Comparison of ENCODE assay signal across 29 mouse cellular contexts in genomic region chr9:114413866-114414265, GRCm38 (mm10). TPM values are rescaled to one million over a fixed set of nuclear protein-coding genes. Genes with fewer than 3 reads are reported as not detected.
DNase-seq lines count a peak whose midpoint lies in the region; ATAC-seq and TF ChIP-seq lines count a peak whose summit lies in the region.
"Had no signal": no experiment of that assay in that cellular context is flagged by ENCODE, and none has a peak within 500 bp of the region (broad histone marks: within the 10 kb centered on the region; RNA-seq: fewer than 3 reads in every experiment).

No protein-coding gene starts in this region.

- ATAC-seq in kidney, embryonic 16.5 days (ENCODE audit: low FRiP score, low TSS enrichment), result no peak
- no peak for ATAC-seq in forebrain, embryonic 11.5 days (replicated peaks; ENCODE audit: low FRiP score)
- ATAC-seq: activated CD4-positive, CD25-positive, alpha-beta regulatory T cell, adult 4 months; forebrain, embryonic 14.5 days; liver, embryonic 12.5 days; liver, postnatal 0 days; midbrain, embryonic 16.5 days had no signal

- peaks cover 25% of the 10 kb centered on the region for H3K4me1 ChIP-seq in kidney, adult 2 months (ENCODE audit: control insufficient read depth, insufficient read depth, low read length)
- H3K4me1 ChIP-seq in kidney, embryonic 16.5 days (ENCODE audit: insufficient read depth, low read length), result peaks cover 7% of the 10 kb centered on the region; the same call in 1 of the 2 replicates
- H3K4me1 ChIP-seq in E14TG2a.4 (replicated peaks; ENCODE audit: low read depth, low read length), result no peaks in the 10 kb centered on the region
- no peaks in the 10 kb centered on the region for H3K4me1 ChIP-seq in forebrain, embryonic 11.5 days (replicated peaks; ENCODE audit: control insufficient read depth, insufficient read depth, low read length)
- H3K4me1 ChIP-seq in hindbrain, embryonic 10.5 days (replicated peaks), result no peaks in the 10 kb centered on the region
- H3K4me1 ChIP-seq: hindbrain, embryonic 13.5 days; stomach, embryonic 15.5 days had no signal

- no peaks in the 10 kb centered on the region for H3K36me3 ChIP-seq in kidney, adult 2 months (ENCODE audit: control insufficient read depth, insufficient read depth, low read length)
- peaks cover 28% of the 10 kb centered on the region for H3K36me3 ChIP-seq in kidney, embryonic 16.5 days (ENCODE audit: insufficient read depth, low read length)
- peaks cover 91% of the 10 kb centered on the region for H3K36me3 ChIP-seq in E14TG2a.4 (ENCODE audit: insufficient read depth, low read length)
- H3K36me3 ChIP-seq in forebrain, embryonic 11.5 days (ENCODE audit: control insufficient read depth, insufficient read depth, low read length), result no peaks in the 10 kb centered on the region; the same call in 1 of the 2 replicates
- peaks cover 36% of the 10 kb centered on the region for H3K36me3 ChIP-seq in hindbrain, embryonic 10.5 days

- WGBS in kidney, adult 2 months, result 62% methylated on average over 12 of the region's 12 CpGs
- WGBS in kidney, embryonic 16.5 days, result 86% methylated on average over 12 of the region's 12 CpGs
- 89% methylated on average over 12 of the region's 12 CpGs for WGBS in forebrain, embryonic 11.5 days
- WGBS in hindbrain, embryonic 10.5 days, result 87% methylated on average over 12 of the region's 12 CpGs

- DNase-seq in kidney, adult 2 months, result peak; percentile 83
- DNase-seq in lung, postnatal 36 days, result peak; percentile 41
- no peak for DNase-seq in lung, postnatal 4 days
- DNase-seq in kidney, adult 9 months, result peak; percentile 74
- no peak for DNase-seq in forebrain, embryonic 11.5 days (ENCODE audit: low spot score)
- no peak for DNase-seq in hindbrain, embryonic 10.5 days (ENCODE audit: low spot score)
- DNase-seq: adrenal gland, adult 2 months; adrenal gland, postnatal 36 days; B cell, adult 2 months; cerebellum, adult 18-20 months; cerebellum, postnatal 10 days; gastrocnemius, postnatal 25 days; heart, adult 11 months; heart, postnatal 36 days; left cerebral cortex, postnatal 4 days; liver, postnatal 0 days; right cerebral cortex, postnatal 25 days had no signal

- H3K27ac ChIP-seq in kidney, adult 2 months (ENCODE audit: insufficient read depth, low read depth, low read length), result 0 out of 2 replicates have a peak overlapping the region, but pooled peaks have one; percentile 8
- no peak overlapping the region for H3K27ac ChIP-seq in kidney, embryonic 16.5 days (ENCODE audit: low read length)
- H3K27ac ChIP-seq in forebrain, embryonic 11.5 days (ENCODE audit: low read depth, low read length), result no peak overlapping the region
- H3K27ac ChIP-seq in hindbrain, embryonic 10.5 days, result no peak overlapping the region
- H3K27ac ChIP-seq: heart, embryonic 10.5 days; heart, embryonic 15.5 days; hindbrain, embryonic 13.5 days; kidney, postnatal 0 days; liver, embryonic 12.5 days; stomach, embryonic 15.5 days had no signal

- H3K9me3 ChIP-seq in kidney, embryonic 16.5 days (ENCODE audit: low read length), result no peaks in the 10 kb centered on the region
- H3K9me3 ChIP-seq in E14TG2a.4 (ENCODE audit: low read length), result peaks cover 100% of the 10 kb centered on the region
- no peaks in the 10 kb centered on the region for H3K9me3 ChIP-seq in forebrain, embryonic 11.5 days (ENCODE audit: control insufficient read depth, low read length)
- H3K9me3 ChIP-seq in hindbrain, embryonic 10.5 days, result peaks cover 11% of the 10 kb centered on the region
- H3K9me3 ChIP-seq: heart, embryonic 15.5 days; hindbrain, embryonic 13.5 days; stomach, embryonic 15.5 days had no signal

- H3K9ac ChIP-seq in kidney, embryonic 16.5 days (replicated peaks; ENCODE audit: low read length), result no peak overlapping the region
- no peak overlapping the region for H3K9ac ChIP-seq in forebrain, embryonic 11.5 days (ENCODE audit: low read length)
- H3K9ac ChIP-seq: heart, embryonic 15.5 days; hindbrain, embryonic 13.5 days; liver, embryonic 12.5 days; liver, postnatal 0 days; stomach, embryonic 15.5 days had no signal

- H3K4me2 ChIP-seq in kidney, embryonic 16.5 days (replicated peaks; ENCODE audit: low read depth, low read length), result no peak overlapping the region
- no peak overlapping the region for H3K4me2 ChIP-seq in forebrain, embryonic 11.5 days (ENCODE audit: low read depth, low read length, severe bottlenecking)
- H3K4me2 ChIP-seq: heart, embryonic 15.5 days; hindbrain, embryonic 13.5 days; liver, embryonic 12.5 days; midbrain, embryonic 11.5 days; stomach, embryonic 15.5 days had no signal

- no peak for TF ChIP-seq CTCF in kidney, adult 2 months (conservative IDR thresholded peaks at IDR 0.05; ENCODE audit: insufficient read depth, insufficient read length, low read depth, low read length)
- no peak for TF ChIP-seq CTCF in E14TG2a.4 (conservative IDR thresholded peaks at IDR 0.05; ENCODE audit: low read length)

- no peak overlapping the region for H3K4me3 ChIP-seq in kidney, adult 2 months (ENCODE audit: insufficient read depth, low read depth, low read length)
- no peak overlapping the region for H3K4me3 ChIP-seq in kidney, embryonic 16.5 days (ENCODE audit: low read length)
- H3K4me3 ChIP-seq in E14TG2a.4 (replicated peaks; ENCODE audit: low read length), result 0 out of 2 replicates have a peak overlapping the region, but pooled peaks have one; percentile 8
- no peak overlapping the region for H3K4me3 ChIP-seq in forebrain, embryonic 11.5 days (ENCODE audit: low read depth, low read length)
- H3K4me3 ChIP-seq in hindbrain, embryonic 10.5 days, result no peak overlapping the region
- H3K4me3 ChIP-seq: heart, embryonic 10.5 days; heart, embryonic 15.5 days; hindbrain, embryonic 13.5 days; liver, embryonic 12.5 days; stomach, embryonic 15.5 days had no signal

- H3K27me3 ChIP-seq in kidney, adult 2 months (replicated peaks; ENCODE audit: control insufficient read depth, insufficient read depth, low read length), result no peaks in the 10 kb centered on the region
- H3K27me3 ChIP-seq in kidney, embryonic 16.5 days (ENCODE audit: insufficient read depth, low read length), result no peaks in the 10 kb centered on the region
- H3K27me3 ChIP-seq in E14TG2a.4 (ENCODE audit: insufficient read depth, low read length), result no peaks in the 10 kb centered on the region
- H3K27me3 ChIP-seq in forebrain, embryonic 11.5 days (ENCODE audit: control insufficient read depth, insufficient read depth, low read length), result no peaks in the 10 kb centered on the region
- H3K27me3 ChIP-seq in hindbrain, embryonic 10.5 days (ENCODE audit: insufficient read depth, poor library complexity, severe bottlenecking), result no peaks in the 10 kb centered on the region
- H3K27me3 ChIP-seq: heart, embryonic 15.5 days; hindbrain, embryonic 13.5 days; liver, embryonic 12.5 days; stomach, embryonic 15.5 days had no signal

- TF ChIP-seq POLR2A in kidney, adult 2 months (IDR thresholded peaks at IDR 0.05; ENCODE audit: low read depth, low read length), result no peak

RNA-seq across cellular contexts. Expression of gene Tmppe, which starts 13.0 kb away (rescaled TPM):
- 11.4 and 15.7 TPM in 2 replicates for polyA plus RNA-seq in kidney, adult 2 months (2012; rRNA removed)
- polyA plus RNA-seq in kidney, embryonic 16.5 days (2015; fragmentation: Nextera tagmentation; extraction: Ambion mirVana), result 15.3 and 15.9 TPM in 2 replicates
- 5.3 and 6.4 TPM in 2 replicates for polyA plus RNA-seq in forebrain, embryonic 11.5 days (2014; fragmentation: Nextera tagmentation; extraction: Ambion mirVana)
- polyA plus RNA-seq in hindbrain, embryonic 10.5 days (2016; fragmentation: Nextera tagmentation; extraction: Ambion mirVana), result 9.9 and 12.3 TPM in 2 replicates

RNA-seq across cellular contexts. Expression of gene Glb1, which starts 13.0 kb away (rescaled TPM):
- 144 and 165 TPM in 2 replicates for polyA plus RNA-seq in kidney, adult 2 months (2012; rRNA removed)
- polyA plus RNA-seq in kidney, embryonic 16.5 days (2015; fragmentation: Nextera tagmentation; extraction: Ambion mirVana), result 77.6 and 81.0 TPM in 2 replicates
- polyA plus RNA-seq in forebrain, embryonic 11.5 days (2014; fragmentation: Nextera tagmentation; extraction: Ambion mirVana), result 20.3 and 21.6 TPM in 2 replicates
- polyA plus RNA-seq in hindbrain, embryonic 10.5 days (2016; fragmentation: Nextera tagmentation; extraction: Ambion mirVana), result 22.4 and 23.1 TPM in 2 replicates

RNA-seq across cellular contexts. Expression of gene Crtap, which starts 23.4 kb away (rescaled TPM):
- 86.3 and 98.7 TPM in 2 replicates for polyA plus RNA-seq in kidney, adult 2 months (2012; rRNA removed)
- polyA plus RNA-seq in kidney, embryonic 16.5 days (2015; fragmentation: Nextera tagmentation; extraction: Ambion mirVana), result 139 and 148 TPM in 2 replicates
- polyA plus RNA-seq in forebrain, embryonic 11.5 days (2014; fragmentation: Nextera tagmentation; extraction: Ambion mirVana), result 35.6 and 44.4 TPM in 2 replicates
- 42.3 and 52.1 TPM in 2 replicates for polyA plus RNA-seq in hindbrain, embryonic 10.5 days (2016; fragmentation: Nextera tagmentation; extraction: Ambion mirVana)

Comparison
In these comparisons a context has a peak if more than half of its experiments do, and no peak if none do; other contexts are left out.
1. DNase-seq: peak in kidney, adult 2 months (single experiment), lung, postnatal 36 days (single experiment) and kidney, adult 9 months (single experiment); none in lung, postnatal 4 days (0 of 2), forebrain, embryonic 11.5 days (single experiment) and hindbrain, embryonic 10.5 days (single experiment).